Mouse (Mus musculus): ENCODE measurements around the gene Gm44503. TPM values are rescaled to one million over a fixed set of nuclear protein-coding genes. Genes with fewer than 3 reads are reported as not detected.

The Gm44503 gene
- polyA plus RNA-seq, 1 experiment, result not detected

DNA sequence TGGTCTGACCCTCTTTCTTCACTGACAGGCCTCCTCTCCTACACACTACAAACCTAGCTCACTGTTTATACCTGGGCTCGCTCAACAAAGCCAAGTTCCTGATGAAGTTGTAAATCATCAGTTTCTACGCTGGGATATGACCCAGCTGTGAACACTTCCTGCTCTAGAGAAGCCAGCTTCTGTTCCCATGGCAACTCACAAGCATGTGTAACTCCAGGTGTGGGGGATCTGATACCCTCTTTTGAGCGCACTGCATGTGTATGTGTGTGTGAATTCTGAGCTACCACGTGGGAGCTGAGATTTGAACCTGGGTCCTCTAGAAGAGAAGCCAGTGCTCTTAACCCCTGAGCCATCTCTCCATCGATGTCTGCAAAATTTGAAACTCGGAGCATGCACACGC lies 9.1 kb upstream of the Gm44503 start:
- 44% methylated on average over 7 of the region's 7 CpGs for WGBS
- DNase-seq, result no peak
- TF ChIP-seq POLR2A (IDR thresholded peaks at IDR 0.05; ENCODE audit: control insufficient read depth, extremely low read depth, insufficient read depth, low read length, poor library complexity), result no peak
- no peak for TF ChIP-seq CTCF (IDR thresholded peaks at IDR 0.05; ENCODE audit: borderline replicate concordance, control insufficient read depth, extremely low read depth, insufficient read depth, low read length, poor library complexity)

DNA sequence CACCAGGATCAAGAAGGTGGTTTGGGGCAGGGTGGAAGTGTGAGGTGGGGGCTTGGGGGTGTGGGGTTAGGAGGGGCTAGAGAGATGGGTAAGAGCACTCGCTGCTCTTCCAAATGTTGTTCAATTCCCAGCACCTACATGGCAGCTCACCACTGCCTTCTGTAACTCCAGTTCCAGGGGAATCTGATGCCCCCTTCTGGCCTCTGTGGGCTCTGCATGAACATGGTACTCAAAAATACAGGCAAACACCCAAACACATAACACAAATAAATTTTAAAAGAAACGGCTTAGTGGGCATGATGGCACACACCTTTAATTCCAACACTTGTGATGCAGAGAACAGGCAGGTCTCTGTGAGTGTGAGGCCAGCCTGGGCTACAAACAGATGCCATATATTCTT lies 3.9 kb upstream of the Gm44503 start:
- Histone ChIP-seq H3K27me3 (ENCODE audit: control insufficient read depth, insufficient read depth, low read length) (no peaks in the 10 kb centered on the region), H3K27ac (ENCODE audit: control insufficient read depth, insufficient read depth, low read length) (no peak overlapping the region), H3K36me3 (ENCODE audit: control insufficient read depth, insufficient read depth, low read length) (no peaks in the 10 kb centered on the region), H3K4me3 (ENCODE audit: control insufficient read depth, insufficient read depth, low read length) (no peak overlapping the region), H3K4me1 (replicated peaks; ENCODE audit: control insufficient read depth, insufficient read depth, low read length) (peaks cover 6% of the 10 kb centered on the region)
- TF ChIP-seq CTCF (IDR thresholded peaks at IDR 0.05; ENCODE audit: borderline replicate concordance, control insufficient read depth, extremely low read depth, insufficient read depth, low read length, poor library complexity) (no peak), POLR2A (IDR thresholded peaks at IDR 0.05; ENCODE audit: control insufficient read depth, extremely low read depth, insufficient read depth, low read length, poor library complexity) (no peak)
- WGBS, result 65% methylated on average over 2 of the region's 2 CpGs
- DNase-seq, result peak; percentile 39

More for the DNA sequence above, 9.1 kb upstream of the Gm44503 start:
- H3K4me3 ChIP-seq (ENCODE audit: control insufficient read depth, insufficient read depth, low read length), result no peak overlapping the region
- no peaks in the 10 kb centered on the region for H3K4me1 ChIP-seq (replicated peaks; ENCODE audit: control insufficient read depth, insufficient read depth, low read length)
- no peak overlapping the region for H3K27ac ChIP-seq (ENCODE audit: control insufficient read depth, insufficient read depth, low read length)
- no peaks in the 10 kb centered on the region for H3K27me3 ChIP-seq (ENCODE audit: control insufficient read depth, insufficient read depth, low read length)
- no peaks in the 10 kb centered on the region for H3K36me3 ChIP-seq (ENCODE audit: control insufficient read depth, insufficient read depth, low read length)

DNA sequence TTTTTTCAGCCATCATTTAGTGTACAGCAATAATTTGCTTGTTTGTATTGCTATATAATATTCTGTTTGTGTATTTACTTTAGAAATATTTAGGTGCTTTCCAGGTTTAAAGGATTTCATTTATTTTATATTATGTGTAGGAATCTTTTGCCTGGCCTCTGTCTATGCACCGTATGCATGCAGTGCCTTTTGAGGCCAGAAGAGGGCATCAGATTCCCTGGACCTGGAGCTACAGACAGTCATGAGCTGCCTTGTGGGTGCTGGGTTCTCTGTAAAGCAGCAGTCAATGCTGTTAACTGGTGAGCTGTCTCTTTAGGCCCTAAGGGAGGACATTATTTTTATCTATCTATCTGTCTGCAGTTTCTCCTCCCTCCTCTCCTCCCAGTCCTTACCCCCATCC lies 3.1 kb upstream of the Gm44503 start:
- Histone ChIP-seq H3K4me1 (replicated peaks; ENCODE audit: control insufficient read depth, insufficient read depth, low read length) (peaks cover 6% of the 10 kb centered on the region), H3K36me3 (ENCODE audit: control insufficient read depth, insufficient read depth, low read length) (no peaks in the 10 kb centered on the region), H3K27ac (ENCODE audit: control insufficient read depth, insufficient read depth, low read length) (no peak overlapping the region), H3K27me3 (ENCODE audit: control insufficient read depth, insufficient read depth, low read length) (no peaks in the 10 kb centered on the region), H3K4me3 (ENCODE audit: control insufficient read depth, insufficient read depth, low read length) (no peak overlapping the region)
- WGBS, result 17% methylated on average over 1 of the region's 1 CpGs
- TF ChIP-seq POLR2A (IDR thresholded peaks at IDR 0.05; ENCODE audit: control insufficient read depth, extremely low read depth, insufficient read depth, low read length, poor library complexity) (no peak), CTCF (IDR thresholded peaks at IDR 0.05; ENCODE audit: borderline replicate concordance, control insufficient read depth, extremely low read depth, insufficient read depth, low read length, poor library complexity) (peak; percentile 43; the same call in 1 of the 2 replicates)
- peak; percentile 68 for DNase-seq

DNA sequence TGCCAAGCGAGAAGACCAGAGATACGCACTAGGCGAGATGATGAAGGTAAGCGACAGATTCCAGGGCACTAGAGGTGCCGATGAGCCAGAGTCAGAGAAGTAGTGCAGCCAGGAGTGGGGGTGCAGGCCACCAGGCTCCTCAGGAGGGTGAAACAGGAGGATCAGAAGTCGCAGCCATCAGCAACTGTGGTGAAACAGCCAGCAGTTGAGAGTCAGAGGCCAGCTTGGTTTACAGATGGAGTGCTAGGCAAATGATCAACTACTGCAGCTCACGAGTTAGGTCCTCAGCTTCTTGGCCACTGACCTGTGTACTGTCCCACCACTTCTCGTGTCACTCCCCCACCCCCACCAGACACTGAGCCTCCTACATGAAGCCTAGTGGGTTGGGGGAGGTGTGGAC lies 2.7 kb downstream of the Gm44503 start:
- Histone ChIP-seq H3K36me3 (ENCODE audit: control insufficient read depth, insufficient read depth, low read length) (no peaks in the 10 kb centered on the region), H3K4me1 (replicated peaks; ENCODE audit: control insufficient read depth, insufficient read depth, low read length) (peaks cover 17% of the 10 kb centered on the region), H3K27ac (ENCODE audit: control insufficient read depth, insufficient read depth, low read length) (peak overlapping the region; percentile 45), H3K27me3 (ENCODE audit: control insufficient read depth, insufficient read depth, low read length) (no peaks in the 10 kb centered on the region), H3K4me3 (ENCODE audit: control insufficient read depth, insufficient read depth, low read length) (no peak overlapping the region)
- WGBS, result 73% methylated on average over 8 of the region's 8 CpGs
- DNase-seq, result no peak
- no peak for TF ChIP-seq CTCF (IDR thresholded peaks at IDR 0.05; ENCODE audit: borderline replicate concordance, control insufficient read depth, extremely low read depth, insufficient read depth, low read length, poor library complexity)
- TF ChIP-seq POLR2A (IDR thresholded peaks at IDR 0.05; ENCODE audit: control insufficient read depth, extremely low read depth, insufficient read depth, low read length, poor library complexity), result no peak

DNA sequence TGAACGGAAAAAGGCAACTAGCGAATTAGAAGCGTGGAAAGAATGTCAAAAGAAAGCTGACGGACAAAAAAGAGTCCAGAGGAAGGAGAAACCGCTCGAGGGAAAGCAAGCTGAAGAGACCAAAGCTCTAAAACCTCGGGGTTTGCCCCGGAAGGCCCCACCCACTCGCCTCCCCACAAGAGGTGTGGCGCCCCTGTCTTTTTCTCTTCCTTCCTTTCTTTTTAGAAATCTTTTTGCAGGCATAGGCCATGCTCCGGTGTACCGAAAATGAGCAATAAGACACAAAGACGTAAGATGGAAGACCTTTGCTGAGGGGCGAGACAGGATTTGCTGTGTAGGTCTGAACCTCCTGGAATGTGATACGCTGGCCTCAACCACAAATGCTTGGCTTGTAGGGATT lies 3.3 kb downstream of the Gm44503 start:
- Histone ChIP-seq H3K36me3 (ENCODE audit: control insufficient read depth, insufficient read depth, low read length) (no peaks in the 10 kb centered on the region), H3K4me1 (replicated peaks; ENCODE audit: control insufficient read depth, insufficient read depth, low read length) (peaks cover 17% of the 10 kb centered on the region), H3K27ac (ENCODE audit: control insufficient read depth, insufficient read depth, low read length) (peak overlapping the region; percentile 94), H3K4me3 (ENCODE audit: control insufficient read depth, insufficient read depth, low read length) (peak overlapping the region; percentile 26; the same call in 1 of the 2 replicates), H3K27me3 (ENCODE audit: control insufficient read depth, insufficient read depth, low read length) (no peaks in the 10 kb centered on the region)
- peak; percentile 78 for DNase-seq
- TF ChIP-seq CTCF (IDR thresholded peaks at IDR 0.05; ENCODE audit: borderline replicate concordance, control insufficient read depth, extremely low read depth, insufficient read depth, low read length, poor library complexity) (no peak), POLR2A (IDR thresholded peaks at IDR 0.05; ENCODE audit: control insufficient read depth, extremely low read depth, insufficient read depth, low read length, poor library complexity) (no peak)
- WGBS, result 18% methylated on average over 15 of the region's 15 CpGs

DNA sequence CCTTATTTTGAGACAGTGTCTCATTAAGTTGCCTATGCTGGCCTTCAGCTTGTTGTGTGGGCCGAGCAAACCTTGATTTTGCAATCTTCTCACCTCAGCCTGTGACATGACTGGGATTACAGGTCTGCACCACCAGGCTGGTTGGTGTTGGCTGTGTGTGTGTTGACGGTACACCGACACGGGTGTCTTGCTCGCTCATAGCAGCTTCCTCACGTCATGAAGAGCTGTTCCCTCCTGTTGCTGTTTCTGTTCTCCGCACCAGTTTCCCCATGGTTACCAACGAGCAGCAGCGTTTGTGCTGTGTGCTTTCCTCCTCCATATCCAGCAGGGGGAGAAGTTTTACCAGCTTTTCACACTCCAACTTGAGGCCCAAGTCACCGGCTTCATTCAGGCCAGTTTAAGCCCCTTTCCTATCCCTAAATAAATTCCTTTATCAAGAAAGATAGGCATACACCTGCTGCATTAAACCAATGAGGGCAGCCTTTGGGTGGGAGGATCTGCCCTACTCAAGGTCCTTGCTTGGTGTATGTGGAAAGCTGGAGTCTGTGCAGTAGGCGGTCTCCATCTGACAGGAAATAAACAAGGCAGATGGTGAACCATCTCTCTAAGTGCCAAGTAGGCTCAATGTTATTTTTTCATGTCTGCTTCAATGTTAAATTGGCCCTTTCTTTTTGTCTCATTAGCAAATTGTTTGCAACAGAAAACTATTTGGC lies 9.9 kb downstream of the Gm44503 start:
- Histone ChIP-seq H3K4me1 (replicated peaks; ENCODE audit: control insufficient read depth, insufficient read depth, low read length) (0 out of 2 replicates have a peak, but pooled peaks cover 7% of the 10 kb centered on the region), H3K4me3 (ENCODE audit: control insufficient read depth, insufficient read depth, low read length) (no peak overlapping the region), H3K27ac (ENCODE audit: control insufficient read depth, insufficient read depth, low read length) (no peak overlapping the region), H3K36me3 (ENCODE audit: control insufficient read depth, insufficient read depth, low read length) (no peaks in the 10 kb centered on the region), H3K27me3 (ENCODE audit: control insufficient read depth, insufficient read depth, low read length) (no peaks in the 10 kb centered on the region)
- peak; percentile 52; the same call in 1 of the 2 replicates for TF ChIP-seq CTCF (IDR thresholded peaks at IDR 0.05; ENCODE audit: borderline replicate concordance, control insufficient read depth, extremely low read depth, insufficient read depth, low read length, poor library complexity)
- TF ChIP-seq POLR2A (IDR thresholded peaks at IDR 0.05; ENCODE audit: control insufficient read depth, extremely low read depth, insufficient read depth, low read length, poor library complexity), result no peak
- DNase-seq, result peak; percentile 54
- WGBS, result 17% methylated on average over 11 of the region's 11 CpGs

Data from thymus, adult 2 months (tissue).